Mouse (Mus musculus): ENCODE measurements around the gene Lipk.
A peak's percentile ranks its signal among the peaks of the same experiment; 100 is the strongest.

Gene Lipk

GRCm38 (mm10) chr19:34008002-34008401 lies at the start of gene Lipk:
Gene Lipk, plus strand, starts transcription at chr19:34008290.
- DNase-seq = no peak

GRCm38 (mm10) chr19:33960887-33961286 lies 47.2 kb upstream of the Lipk start, which contains the start of gene Lipf:
Gene Lipf, plus strand, starts transcription at chr19:33961187.
- no peak for DNase-seq

DNA sequence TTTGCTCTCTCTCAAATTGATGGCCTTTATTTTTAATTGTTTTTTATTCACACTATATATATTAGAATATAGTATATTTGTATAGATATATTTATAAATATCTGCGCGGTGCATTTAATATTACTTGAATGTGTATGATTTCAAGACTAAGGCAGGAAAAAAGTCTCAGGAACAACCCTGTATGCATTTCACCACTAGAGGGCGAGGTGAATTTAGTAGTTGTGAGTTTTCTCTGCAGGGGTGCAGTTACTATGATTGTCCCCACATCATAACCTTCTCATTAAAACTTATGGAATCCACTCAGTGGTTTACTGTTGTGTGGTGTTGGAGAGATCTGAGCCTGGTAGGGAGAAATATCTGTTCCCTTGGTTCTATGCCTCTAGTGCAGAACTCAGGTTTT lies 29.1 kb upstream of the Lipk start:
- no peak for DNase-seq

DNA sequence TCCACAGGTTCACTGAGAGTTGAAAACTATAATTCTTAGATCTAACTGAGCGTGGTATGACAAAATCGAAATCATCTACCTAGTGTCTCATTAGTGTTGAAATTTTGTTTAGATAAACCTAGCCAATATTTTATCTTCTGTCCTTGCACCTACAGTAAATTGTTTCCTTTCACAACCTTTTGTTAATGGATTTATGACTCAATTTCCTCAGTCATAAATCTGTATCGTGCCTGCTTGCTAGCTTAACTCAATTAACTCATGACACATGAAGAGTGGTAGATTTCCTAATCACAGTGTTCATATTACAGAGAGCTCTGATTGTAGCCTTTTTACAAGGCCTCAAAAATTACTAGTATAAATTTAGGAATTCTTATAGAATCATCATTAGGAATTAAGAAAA lies 25.0 kb upstream of the Lipk start:
- no peak for DNase-seq

GRCm38 (mm10) chr19:34021440-34022172 lies 13.5 kb downstream of the Lipk start:
- DNase-seq = no peak

DNA sequence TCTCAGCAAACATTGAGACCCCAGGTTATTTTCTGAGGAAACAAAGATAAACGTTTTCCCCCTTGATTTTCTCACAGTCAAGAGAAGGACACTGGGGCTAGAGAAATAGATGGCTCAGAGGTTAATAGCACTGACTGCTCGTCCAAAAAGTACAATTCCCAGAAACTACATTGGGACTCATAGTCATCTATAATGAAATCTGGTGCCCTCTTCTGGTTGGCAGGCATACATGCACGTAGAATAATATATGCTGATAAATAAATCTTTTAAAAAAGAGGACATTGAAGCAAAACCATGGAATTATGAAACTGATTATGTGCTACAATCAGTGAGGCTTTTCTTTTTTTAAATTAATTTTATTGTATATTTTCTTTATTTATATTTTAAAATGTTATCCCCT lies 14.7 kb downstream of the Lipk start:
- no peak for DNase-seq

DNA sequence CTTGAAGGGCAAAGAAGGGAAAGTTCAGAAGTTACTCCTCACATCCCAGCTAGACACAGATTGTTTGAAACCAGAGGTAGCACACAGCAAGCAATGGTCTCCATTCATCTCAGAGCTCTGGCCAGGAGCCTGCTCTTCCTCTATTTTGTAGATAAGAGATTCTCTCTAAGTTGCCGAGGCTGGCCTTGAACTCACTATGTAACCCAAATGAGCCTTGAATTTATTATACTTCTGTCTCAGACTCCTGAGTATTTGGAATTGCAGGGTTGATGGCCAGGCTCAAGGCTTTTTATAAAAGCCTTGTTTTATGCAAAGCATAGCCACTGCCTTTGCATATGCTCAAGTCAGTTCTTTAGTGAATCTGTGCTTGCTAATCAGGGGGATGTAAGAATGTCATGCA lies 31.6 kb downstream of the Lipk start:
- no peak for DNase-seq

GRCm38 (mm10) chr19:34043008-34043407 lies 34.9 kb downstream of the Lipk start:
- DNase-seq = no peak

DNA sequence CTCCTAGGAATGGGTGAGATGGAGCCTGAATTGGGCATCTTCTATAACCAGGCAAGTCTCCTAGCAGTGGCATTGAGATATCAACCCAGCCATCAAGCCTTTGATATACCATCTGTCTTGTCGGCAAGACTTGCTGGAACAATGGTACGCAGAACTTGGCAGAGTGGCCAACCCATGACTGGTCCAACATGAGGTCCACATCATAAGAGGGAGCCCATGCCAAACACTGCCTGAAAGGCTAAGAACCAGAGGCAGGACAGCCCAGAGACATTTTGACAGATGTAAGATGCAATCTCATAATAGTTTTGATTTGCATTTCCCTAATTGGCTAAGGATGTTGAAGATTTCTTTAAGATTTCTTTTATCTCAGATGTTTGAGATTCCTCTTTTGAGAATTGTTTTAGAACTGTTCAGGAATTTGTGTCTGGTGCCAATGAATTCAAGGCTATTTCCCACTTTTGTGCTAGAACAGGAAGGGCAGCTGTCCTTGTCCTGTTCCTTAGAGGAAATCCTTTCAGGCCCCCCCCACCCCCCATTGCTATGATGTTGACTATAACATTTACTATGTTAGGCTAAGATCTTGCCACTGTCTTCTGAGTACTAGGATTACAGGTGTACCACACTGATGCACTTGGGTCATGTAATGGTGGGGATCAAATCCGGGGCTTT lies 41.4 kb downstream of the Lipk start:
- DNase-seq = no peak

DNA sequence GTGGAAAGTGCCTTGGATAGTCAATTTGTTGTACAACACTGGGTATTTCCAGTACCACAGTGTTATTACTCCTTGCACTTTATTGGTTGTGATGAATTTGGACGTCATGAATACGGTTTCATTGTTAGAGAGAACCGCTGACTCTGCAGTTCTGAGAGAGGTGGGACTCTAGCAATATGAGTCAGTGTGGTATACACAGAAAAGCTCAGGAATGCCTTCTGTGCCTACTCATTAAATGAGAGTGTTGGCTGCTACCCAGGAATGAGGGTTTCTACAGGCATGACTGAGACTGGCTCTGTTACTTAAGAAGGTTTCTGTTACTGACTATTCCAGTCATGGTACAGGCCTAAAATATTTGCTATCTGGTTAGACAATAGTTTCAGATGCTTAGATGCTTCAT lies 43.4 kb downstream of the Lipk start:
- no peak for DNase-seq

GRCm38 (mm10) chr19:34063547-34063946 lies 55.5 kb downstream of the Lipk start:
- DNase-seq = no peak

- DNase-seq = no peak
Measured at GRCm38 (mm10) chr19:34064059-34064458, 56.0 kb downstream of the Lipk start.

GRCm38 (mm10) chr19:34066779-34067472 lies 58.8 kb downstream of the Lipk start, which contains the start of gene Lipn:
Gene Lipn, plus strand, starts transcription at chr19:34067358.
- no peak for DNase-seq

DNA sequence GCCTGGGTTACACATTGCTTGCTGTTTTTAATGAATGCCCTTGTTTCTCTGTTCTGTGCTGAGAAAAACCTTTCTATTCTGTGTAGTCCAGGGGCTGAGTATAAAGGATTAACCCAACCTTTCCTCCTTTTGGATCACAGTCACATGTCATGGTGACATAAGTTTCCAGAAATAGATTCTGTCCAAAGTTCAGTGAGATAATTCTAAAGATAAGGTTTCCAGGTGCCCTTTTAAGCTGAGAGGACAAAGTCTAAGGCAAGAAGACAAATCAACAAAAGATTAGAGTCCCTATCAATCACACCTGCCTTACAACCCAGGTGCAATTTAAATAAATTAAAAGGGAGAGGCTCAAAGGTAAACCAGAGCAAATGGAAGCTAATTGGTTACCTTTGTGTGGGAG lies 66.1 kb downstream of the Lipk start:
- no peak for DNase-seq

DNA sequence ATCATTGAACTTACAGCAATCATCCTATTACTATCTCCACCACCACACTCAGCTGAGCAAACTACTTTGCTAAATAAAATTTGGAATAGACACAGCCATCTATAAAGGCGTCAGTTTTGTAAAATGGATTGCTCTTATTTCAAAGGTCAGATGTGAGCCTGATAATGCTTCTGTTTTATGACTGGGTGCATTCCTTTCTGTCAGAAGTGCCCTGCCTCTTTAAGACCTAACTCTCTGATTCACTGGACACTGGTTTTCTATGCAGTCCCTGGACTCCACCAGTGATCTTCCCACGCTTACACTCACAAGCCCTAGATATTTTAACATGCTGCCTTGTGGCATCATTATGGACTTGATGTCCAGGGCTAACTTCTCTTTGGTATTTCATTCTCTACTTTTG lies 70.0 kb downstream of the Lipk start:
- no peak for DNase-seq

GRCm38 (mm10) chr19:34089011-34089680 lies 81.1 kb downstream of the Lipk start:
- peak; percentile 21 to 43 for DNase-seq

DNA sequence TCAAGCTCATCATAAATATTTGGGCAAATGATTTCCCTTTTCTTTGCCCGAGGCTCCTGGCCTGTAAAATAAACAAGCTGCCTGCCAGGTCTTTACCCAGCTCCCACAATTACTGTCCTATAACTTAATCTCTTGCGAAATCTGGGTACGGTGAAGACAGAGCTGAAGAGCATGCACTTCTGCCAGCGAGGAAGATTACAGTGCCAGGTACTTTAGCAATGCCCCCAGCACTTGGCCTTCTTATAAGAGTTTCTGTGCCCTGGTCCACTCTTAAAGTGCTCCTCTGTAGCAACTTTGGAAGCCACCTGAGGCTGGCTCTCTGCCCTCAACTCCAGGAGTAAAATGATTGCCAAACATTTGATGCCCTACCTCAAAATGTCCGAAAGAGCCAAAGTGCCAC lies 87.3 kb downstream of the Lipk start:
- no peak for DNase-seq

DNA sequence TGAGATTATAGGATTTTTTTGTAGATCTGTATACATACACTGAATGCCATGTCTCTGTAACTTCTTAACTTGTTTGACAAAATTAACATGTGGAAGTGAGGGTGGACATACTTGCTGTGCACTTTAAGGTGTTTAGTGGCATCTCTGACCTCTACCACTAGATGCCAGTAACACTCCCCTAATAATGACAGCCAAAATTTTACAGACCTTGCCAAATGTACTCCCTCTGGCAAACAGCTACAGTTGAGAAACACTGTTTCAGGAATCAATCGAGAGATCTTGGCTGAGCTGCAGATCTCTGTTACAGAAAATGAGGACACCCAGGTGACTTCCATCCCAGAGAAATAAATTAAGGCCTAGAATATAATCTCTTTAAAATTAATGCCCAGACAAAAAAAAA lies 88.1 kb downstream of the Lipk start:
- no peak for DNase-seq

Data from cerebellum, postnatal 25 days (tissue).